Mouse (Mus musculus): ENCODE data around the gene Tppp3.

Gene Tppp3

DNA sequence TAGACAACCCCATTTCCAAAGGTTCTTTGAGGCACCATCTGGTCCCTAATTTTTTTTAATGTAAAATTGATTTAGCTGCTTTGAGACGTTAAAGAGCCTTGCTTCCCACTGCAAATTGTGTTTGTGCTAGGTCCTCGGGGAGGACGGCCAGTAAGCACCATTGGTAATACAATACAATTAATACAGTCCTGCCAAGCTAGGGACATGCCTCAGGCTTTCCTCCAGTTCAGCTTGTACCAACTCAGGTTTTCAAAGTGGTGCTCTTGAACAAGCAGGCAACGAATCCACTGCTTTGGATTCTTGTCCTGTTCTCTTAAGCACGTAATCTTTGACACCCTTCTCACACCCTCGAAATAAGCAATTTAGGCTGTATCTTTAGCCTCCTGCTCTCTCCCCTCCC, 38.3 kb downstream of the Tppp3 start:
- DNase-seq (ENCODE audit: low read depth, low spot score) = no peak

DNA sequence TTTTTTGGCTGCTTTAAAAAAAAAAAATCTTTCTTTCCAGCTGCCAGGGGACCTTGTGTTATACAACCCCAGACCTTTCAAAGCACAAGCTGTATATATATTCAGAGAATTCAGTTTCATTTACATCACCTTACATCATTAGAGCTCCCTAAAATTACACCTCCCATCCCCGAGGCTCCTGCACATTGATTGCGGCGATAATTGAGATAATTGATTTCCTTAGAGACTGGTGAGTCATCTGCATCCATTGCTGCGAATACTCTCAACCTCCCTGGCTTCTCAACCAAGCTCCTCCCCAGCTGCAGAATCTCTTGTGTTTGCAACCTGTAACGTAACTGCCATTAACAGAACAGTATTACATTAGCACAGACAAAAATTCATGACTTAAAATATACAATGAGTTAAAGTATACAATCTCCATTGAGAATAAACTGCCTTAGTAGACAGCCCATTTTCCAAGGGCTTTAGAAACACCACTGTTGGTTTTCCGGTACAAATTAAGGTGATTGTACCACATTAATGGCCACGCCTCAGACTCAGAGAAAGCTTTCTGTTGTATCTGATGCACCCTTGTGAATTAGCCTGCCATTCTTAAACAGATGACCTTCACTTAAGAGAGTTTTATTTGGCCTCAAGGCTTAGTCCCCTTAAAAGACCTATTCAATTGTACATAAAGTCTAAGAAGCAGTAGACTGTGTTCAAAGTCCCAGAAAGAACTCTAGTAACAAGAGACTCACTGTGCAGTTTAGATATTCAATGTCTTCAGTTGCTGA, 39.4 kb downstream of the Tppp3 start:
- DNase-seq (ENCODE audit: low read depth, low spot score) = no peak

DNA sequence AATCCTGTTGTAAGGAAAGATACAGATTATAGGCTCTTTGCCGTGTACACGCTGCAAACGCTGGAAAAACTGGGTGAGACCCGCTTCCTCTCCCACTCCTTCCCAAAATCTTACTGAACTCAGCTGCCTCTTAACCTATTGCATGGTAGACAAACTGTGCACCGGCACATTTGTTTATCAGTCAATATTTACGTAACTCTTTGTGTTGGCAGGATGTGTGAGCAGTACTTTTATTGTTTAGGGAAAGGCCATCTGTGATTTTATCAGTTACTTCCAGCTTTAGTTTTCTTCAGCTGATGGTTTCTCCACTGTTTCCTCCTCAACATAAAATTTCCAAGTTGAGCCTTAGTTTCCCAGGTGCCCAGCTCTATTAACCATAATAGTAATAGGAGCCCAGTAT, 44.4 kb downstream of the Tppp3 start:
- DNase-seq (ENCODE audit: low read depth, low spot score) = no peak

DNA sequence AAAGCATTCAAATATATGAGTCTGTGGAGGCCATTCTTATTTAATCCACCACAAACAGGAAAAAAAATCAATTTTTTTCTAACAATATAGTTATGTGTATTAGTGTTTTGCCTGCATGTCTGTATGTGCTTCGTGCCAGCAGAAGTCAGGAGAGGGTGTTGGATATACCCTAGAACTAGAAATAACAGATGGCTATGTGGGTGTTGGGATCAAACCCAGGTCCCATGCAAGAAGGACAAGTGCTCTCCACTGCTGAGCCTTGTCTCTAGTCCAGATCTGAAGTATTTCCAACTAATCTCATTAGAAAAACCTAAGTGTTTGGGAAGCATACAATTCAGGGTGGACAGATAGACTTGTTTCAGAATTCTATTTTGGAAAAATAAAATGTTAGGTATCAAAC, 49.3 kb downstream of the Tppp3 start:
- no peak for DNase-seq (ENCODE audit: low read depth, low spot score)

DNA sequence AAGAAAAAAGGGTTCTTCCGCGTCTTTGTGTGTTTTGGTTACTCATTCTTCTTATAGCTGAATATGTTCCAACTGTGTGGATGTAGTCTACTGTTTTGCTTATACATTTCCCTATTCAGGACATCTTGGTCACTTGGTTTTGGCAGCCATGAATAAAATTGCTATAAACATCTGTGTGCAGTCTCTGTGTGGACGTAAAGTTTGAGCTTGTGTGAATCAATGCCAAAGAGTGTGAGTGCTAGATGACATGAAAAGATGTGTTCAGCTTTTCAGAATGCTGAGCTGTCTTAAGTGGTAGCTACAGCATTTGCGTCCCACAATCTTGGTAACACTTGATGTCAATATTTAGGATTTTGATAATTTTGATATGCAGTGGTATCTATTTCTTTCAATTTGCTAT, 51.5 kb downstream of the Tppp3 start:
- no peak for DNase-seq (ENCODE audit: low read depth, low spot score)

DNA sequence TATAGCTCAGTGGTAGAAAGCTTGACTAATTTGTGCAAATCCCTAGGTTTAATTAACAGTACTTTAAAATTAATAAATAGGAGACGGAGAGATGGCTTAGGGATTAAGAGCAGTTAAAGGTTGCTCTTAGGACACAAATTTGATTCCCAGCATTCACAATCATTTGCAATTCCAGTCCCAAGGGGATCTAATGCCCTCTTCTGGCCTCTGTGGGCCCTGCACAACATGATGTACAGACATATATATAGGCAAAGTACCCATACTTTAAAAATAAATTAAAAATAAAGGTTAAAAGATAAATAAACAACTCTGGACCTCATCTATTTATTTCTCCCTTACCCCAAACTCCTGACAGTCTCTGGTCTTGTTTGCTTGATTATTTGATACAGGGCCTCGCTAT, 52.3 kb downstream of the Tppp3 start:
- DNase-seq (ENCODE audit: low read depth, low spot score) = no peak
